Mouse (Mus musculus) gastrocnemius, postnatal 36 days (tissue): ENCODE measurements at regions not wholly inside any gene's neighbourhood (a gene's known extent, or its start where the extent isn't known, plus 50 kb on each side); places are given as distances from the start of the nearest gene placed in this dataset.

Source experiments
- DNase-seq, 2 experiments: peaks; one replicate each; pipeline ENCODE4 v3.0.0; 2022
- intact Hi-C: fragments of 180-260 bp; cut with DNase I; formaldehyde crosslinking; loops from one replicate; pipeline ENCODE4 v1.15.1; 2025

DNA sequence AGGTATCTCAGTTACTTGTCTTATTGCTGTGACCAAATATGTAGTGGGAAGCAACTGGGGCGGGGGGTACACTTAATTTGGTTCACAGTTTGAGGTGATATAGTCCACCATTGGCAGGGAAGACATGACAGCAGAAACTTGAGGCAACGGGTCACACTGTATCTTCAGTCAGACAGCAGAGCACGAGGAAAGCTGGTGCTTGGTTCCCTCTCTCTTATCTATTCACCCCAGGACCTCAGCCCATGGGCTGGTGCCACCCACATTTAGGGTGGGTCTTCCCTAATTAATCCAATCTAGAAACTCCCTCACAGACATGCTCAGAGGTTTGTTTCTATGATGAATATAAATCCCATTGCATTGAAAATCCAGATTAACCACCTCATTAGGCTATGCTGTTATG, 56.5 kb downstream of the Otud1 start:
- no peak for DNase-seq
- intact Hi-C loops: no loop called here

DNA sequence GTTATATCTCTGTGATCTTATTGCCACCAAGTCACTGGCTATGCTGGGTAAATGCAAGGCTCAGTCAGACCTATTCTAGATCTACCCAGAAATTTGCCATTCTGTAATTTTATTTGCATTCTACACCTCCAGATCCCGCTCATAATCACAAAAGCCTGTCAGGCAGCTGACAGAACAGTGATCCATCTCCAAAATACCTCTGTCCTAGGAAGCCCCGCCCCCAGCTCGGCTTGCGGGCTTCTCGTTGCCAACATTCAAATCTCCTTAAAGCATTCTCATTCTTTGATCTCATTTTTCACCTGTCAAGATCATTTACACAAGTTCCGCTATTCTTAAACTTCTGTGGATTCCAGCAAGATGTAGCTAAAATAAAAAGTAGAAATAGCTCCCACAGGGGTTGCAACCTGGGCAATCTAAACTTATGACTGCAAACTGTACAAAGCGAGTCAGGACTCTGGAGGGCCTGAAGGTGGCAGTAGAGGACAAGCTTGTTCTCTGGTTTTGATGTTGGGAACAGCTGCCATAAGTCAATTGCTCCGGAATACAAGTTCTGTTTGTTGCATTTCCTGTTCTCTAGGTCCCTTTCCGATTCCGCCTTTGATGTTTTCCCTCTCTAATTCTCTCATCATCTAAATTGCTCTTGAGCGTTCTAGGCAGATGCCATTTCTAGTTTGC, 58.1 kb downstream of the Otud1 start:
- intact Hi-C loops: loop anchor here (5.0 kb wide), 1 partner anchor 202 kb away; no protein-coding TSS in a partner anchor
- DNase-seq: peak in 1 of 2 experiments; percentile 54

DNA sequence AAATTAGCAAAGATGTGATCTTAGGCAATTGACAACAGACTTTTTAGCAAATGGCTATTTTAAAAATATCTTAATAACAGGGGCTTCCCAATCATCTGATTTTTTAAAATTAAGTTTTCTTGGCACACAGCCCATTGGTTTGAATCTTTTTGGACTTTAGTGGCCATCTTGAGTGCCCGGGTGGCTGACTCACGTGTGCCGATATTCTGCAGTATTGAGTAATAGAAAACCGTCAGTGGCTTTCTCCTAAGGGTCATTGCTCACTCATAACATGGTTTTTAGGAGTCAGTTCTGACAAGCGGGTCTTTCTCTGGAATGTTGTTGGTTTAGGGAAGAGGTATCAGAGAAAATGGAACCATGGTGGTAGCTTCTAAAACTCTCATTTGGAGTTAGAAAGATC, 58.8 kb downstream of the Otud1 start:
- intact Hi-C loops: loop anchor here (5.0 kb wide), 1 partner anchor 201 kb away; no protein-coding TSS in a partner anchor
- DNase-seq: no peak

DNA sequence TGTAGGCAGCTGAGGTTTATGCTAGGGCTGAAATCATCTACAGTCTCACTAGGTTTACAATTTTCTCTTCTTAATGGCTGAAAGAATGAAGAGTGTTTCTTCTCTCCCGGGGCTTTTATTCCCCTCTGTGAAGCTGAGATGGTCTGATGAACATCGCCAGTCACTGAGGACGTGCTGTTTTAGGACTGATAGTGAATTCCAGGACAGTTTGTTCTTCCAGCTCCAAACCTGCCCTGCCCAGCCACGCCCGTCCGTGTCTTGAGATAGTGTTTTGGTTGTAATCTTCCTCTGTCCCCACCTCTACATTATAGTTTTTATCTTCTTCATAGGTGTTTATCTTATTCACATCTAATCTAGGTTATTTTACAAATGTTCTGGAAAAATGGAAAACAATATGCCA, 68.5 kb downstream of the Otud1 start:
- no peak for DNase-seq
- intact Hi-C loops: loop anchor here (2.0 kb wide), 1 partner anchor 199 kb away; no protein-coding TSS in a partner anchor

DNA sequence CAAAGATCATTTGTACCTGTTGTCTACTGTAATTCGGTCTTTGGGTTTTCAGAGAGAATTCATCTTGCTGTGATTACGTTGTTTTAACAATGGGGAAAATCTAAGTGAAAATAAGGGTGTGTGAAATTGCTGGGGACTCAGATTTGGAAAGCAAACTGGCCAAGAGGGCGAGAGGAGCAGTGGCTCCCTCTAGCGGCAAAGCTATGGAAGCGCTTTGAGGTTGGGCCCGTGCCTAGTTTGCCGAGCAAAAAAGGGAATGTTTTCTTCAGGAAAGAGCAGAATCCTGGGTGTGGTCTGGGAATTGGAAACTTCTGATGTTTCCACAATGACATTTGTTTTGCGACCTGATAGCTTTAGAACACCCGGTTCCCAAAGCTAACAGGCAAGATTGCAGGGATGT, 69.4 kb downstream of the Otud1 start:
- intact Hi-C loops: loop anchor here (2.0 kb wide), 1 partner anchor 200 kb away; no protein-coding TSS in a partner anchor
- DNase-seq: peak; percentile 55 to 61

DNA sequence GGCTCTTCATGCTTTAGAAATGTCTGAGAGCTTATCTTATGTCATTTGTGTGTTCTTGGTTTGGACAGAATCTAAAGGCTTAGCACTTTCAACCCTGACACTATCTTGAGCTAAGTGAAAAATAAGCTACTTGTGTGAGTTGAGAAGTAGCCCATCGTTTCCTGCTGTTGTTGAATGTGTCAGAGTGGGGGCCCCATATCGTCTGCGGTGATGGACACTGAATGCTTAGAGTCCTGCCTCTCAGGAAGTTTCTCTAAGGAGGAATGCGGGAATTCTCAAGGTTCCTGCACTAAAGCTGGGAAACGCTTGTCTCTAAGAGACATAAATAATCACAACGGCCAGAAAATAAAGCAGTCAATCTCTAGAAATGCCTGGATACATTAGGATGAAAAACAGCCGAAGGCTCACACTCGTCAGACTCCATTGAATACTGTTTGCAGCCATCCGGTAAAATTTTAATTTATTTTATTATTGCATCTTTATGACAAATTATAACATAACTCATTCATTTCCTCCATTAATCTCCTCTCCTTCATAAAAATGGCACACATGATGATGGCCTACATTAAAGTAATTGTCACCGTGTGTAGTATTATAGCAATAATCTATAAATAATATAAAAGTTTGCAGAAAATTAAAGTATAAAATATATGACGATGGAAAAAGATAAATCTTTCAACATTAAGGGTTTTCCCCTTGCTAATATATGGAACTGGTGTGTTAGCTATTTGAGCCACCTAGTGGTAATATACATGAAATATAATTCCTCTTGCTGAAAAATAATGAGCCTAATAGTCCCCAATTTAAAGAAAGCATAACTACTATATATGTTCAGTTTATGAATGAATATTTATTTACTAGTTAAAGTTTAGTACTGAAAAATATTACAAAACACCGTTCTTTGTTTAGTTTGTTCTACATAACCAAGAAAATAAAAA, 75.6 kb downstream of the Otud1 start:
- intact Hi-C loops: no loop called here
- no peak for DNase-seq

DNA sequence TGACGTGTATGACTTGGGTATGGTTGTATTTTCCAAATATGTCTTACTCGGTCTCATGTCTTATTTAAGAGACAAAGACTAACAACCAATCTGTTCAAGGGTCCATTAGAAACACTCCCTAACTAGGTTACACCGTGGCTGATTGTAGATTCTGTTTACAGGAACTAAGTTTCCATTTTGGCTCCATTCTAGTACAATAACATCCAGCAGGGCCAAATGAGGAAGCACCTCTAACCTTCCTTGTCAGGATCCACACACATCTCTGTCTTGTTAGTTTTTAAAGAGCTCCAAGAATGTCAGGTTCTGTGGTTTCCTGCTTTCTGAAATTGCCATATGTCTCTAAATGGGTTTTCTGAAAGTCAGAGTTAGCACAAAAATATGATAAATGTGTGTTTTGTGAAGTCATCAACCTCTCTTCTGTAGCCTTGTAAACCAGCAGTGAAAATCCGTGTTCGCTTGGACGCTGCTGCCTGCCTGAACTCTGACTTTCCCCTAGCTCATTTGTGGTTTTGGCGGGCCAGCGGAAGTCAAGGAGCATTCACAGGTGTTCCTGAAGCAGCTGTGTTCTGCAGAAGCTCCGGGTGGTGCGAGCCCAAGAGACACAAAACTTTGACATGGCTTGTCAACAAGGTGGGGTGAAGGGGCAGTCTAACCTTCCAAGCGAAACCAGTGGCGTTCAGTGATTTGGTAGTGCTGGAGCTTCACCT, 76.8 kb downstream of the Otud1 start:
- intact Hi-C loops: no loop called here
- DNase-seq: no peak

DNA sequence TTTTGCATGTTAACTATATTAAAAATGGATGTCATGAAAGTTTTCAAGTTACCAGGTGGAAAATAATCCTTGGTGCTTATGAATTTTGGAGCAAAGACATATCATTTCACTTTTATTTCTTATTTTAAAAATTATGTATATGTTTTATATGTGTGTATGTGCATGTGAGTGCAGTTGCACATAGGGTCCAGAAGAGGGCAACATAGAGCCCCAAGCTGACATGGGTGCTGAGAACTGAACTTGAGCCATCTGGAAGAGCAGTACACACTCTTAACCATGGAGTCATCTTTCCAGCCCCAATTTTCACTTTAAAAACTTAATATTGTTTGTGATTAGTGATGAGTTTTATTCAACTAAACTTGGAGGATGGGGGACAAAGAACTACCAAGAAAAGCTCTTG, 84.0 kb downstream of the Otud1 start:
- no peak for DNase-seq
- intact Hi-C loops: no loop called here

DNA sequence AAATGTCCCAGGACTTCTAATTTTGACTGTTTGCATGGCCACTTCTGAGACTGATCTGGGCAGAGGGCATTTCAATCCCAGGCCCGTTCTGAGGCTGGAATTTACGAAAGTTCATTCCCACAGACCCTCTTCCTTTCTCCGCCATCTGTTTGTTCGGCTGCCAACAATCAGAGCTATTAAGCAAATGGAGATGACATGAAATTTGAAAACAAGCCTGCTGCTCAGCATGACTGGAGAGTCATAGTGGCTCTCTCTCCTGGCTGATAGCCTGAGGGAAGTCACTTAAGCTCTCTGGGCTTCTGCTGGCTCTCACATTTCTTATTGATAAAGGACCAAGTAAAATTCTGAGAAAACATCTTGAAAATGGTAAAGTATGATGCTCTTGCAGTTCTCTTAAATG, 85.9 kb downstream of the Otud1 start:
- intact Hi-C loops: no loop called here
- DNase-seq: no peak

DNA sequence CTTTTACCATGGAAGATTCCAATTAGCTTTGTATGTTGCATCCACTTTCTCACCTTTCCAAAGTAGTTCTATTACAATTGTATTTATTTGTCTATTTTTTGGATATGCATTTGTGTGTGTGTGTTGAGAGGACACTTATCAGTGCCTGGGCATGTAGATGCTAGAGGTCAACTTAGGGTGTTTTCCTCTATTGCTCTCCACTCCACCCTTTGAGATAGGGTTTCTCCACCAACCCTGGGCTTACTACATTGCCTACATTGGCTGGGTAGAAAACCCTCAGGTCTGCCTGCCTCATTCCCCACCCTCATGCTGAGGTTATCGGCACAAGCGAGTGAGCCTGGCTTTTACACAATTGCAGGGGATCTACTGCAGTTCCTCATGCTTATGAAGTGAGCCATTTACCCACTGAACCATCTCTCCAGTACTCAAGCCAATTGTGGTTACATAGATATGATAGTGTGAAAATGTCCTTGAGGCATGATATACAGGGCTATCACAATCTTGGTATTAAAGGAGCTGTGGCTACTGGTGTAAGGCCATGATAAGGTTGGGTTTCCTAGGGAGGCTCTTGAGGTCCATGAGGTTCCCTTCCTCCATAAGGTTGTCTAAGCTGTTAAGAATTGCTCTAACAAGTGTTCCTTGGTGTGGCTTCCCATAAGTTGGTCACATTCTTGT, 87.6 kb downstream of the Otud1 start:
- no peak for DNase-seq
- intact Hi-C loops: no loop called here

DNA sequence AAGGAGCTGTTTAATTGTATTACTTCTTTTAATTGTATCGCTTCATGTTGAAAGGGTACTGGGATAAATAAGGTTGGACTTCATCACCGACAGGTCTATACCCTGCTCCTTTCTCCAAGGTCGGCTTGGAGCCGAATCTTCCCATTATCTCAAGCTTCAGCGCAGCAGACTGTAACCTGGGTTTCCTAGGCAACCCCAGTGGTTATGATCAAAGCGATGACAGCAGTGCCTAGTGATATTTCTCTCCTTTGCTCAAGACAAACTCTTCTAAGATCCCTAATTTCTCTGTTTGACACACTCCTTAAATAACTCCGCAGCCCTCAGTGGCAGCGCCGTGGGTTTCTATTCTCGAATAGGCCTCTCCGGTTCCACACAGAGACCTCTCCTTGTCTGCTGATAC, 95.2 kb downstream of the Otud1 start:
- intact Hi-C loops: no loop called here
- no peak for DNase-seq

DNA sequence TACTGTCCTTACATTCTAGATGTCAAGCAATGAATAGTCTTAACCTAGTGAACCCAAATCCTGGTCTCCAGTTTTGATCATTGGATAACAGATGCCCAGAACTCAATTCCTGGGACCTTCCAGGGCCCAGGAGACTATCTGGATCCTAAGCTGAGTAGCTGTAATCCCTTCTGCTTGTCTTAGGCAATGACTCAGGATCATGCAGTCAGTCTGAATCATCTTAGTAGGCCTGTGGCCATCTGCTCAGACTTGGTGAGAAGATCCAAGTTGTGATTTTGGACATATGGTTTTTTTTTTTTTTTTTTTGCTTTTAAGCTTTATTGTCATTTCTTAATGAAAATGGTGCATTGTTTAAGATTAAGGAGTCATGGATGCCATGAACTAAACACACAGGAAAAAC, 95.9 kb downstream of the Otud1 start:
- intact Hi-C loops: no loop called here
- DNase-seq: no peak

DNA sequence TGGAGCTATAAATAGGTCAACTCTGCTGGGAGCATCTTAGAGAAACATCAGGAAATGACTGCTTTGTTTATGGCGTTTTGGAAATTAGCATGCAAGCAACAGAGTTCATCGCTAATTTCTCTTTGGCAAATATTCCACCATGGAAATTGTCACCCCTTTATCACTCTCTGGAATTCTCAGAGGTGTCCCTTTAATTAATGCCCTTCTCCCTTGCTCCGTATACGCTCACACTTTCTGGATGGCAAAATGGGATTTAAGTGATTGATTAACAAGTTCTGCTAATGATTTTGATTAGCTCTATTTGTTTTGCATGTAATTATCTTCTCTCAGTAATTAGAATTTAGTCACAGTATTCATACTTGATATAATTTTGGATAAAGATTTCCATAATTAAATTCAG, 100.4 kb downstream of the Otud1 start:
- DNase-seq: no peak

DNA sequence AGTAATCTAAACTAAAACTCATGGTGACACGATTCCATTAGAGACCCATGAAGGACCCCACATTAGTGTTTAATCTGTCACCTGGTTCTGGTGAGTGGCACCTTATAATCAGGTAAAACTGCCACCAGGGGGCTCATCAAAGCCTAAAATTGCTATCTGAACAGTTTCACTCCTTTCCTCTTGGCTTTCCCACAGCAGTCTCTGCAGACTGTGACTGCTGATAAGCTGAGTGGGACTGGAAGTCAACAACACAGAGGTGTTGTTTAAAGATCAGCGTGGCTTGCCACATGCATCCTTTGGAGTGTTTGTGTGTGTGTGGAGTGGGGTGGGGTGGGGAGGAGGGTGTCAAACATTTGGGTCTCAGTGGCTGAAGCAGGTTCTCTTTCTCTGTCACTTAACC, 101.6 kb downstream of the Otud1 start:
- intact Hi-C loops: no loop called here

More for the DNA sequence above, 100.4 kb downstream of the Otud1 start:
- intact Hi-C loops: no loop called here

DNA sequence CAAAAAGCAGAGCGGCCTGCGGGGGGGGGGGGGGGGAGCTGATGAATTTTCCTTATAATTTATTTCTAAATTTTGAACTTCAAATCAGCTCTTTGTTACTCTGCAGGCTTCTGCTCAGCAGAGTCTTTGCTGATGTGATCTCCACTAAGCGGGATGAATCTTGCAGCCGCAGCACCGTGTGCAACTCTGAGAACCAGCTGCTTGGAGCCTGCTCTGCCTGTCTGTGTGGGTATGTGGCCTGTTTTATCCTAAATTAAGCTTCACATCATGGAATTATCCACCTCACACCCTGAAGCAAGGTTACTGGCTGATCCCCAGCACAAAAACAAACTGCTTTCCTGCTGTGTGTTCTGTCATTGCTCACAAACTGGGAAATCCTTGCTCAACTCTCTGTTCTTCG, 102.0 kb downstream of the Otud1 start:
- no peak for DNase-seq
- intact Hi-C loops: no loop called here

More for the DNA sequence above, 101.6 kb downstream of the Otud1 start:
- no peak for DNase-seq

DNA sequence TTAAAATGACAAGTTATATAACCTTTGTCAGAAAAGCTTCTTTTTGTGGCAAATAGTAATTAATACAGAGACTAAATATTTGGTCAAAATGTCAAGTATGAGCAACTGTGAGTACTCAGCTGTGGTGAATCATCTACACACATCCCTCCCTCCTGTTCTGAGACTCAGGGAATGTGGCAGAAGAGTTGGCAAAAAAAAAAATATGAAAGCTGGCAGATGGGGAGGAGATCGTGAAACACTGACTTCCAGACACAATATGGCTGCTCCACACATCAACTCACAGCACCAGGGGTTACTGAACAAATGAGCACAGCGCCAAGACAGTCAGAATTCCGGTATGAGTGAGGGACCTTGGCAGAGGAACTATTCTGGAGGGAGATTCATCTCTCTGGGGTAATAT, 105.4 kb downstream of the Otud1 start:
- intact Hi-C loops: no loop called here
- no peak for DNase-seq

DNA sequence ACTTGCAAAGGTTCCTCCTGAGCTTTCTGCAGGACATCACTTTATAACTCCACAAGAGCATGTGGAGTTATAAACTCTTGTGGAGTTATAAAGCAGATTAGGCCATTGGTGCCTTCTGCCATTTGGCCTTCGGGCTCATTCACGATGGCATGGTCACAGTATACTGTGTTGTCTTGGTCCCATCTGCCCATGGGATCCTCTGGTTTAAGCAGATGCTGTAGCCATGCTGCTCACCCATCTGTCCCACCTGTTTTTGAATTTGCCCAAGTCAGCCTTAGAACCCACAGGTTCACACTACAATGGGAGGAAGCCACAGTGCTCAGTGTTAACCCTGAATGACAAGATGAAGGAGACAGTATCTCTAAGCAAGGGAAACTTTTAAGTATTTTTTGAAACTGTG, 124.7 kb upstream of the Etl4 start:
- no peak for DNase-seq
- intact Hi-C loops: no loop called here

DNA sequence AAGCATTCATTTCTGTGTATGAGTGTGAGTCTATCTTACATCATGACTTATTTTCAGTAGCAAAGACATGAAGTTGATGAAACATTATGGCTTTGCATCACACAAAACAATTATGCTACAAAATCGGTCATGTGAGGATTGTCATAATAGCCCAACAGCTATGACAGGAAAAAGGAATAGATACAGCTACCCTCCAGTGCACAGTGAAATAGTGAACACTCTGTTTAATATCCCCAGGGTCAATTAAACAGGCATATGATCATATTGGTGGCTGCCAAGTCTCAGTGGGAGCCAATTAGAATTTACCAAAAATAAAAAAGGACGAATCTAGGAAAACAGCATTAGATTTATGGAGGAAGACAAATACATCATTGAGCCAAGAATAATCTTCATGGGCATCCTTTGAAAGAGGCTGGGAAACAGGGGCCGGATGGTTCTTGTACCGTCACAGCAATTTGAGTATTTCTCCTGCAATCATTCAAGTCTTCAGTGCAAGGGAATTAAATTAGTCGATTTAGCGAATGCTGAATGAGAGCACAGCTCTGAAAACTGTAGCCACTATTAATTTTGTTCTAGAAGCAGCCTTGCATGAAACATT, 123.8 kb upstream of the Etl4 start:
- intact Hi-C loops: no loop called here
- no peak for DNase-seq

DNA sequence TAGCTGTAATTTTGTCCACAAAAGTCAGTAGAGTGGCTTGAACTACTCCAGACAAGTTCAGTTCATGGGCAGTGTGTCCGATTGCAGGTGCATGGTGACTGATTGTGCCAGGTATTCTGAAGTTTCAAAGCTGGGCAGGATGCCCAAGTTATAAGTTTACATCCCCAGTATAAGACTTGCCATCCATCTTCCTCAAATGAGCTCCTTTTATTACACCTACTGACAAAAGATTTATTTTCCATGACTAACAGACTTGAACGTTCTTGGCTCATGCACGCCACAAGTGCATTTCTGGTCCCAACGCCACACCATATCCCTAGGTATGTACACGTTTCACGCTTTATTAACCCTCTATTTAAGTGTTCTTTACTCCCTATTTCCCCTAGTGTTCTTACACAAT, 117.4 kb upstream of the Etl4 start:
- DNase-seq: no peak
- intact Hi-C loops: no loop called here

DNA sequence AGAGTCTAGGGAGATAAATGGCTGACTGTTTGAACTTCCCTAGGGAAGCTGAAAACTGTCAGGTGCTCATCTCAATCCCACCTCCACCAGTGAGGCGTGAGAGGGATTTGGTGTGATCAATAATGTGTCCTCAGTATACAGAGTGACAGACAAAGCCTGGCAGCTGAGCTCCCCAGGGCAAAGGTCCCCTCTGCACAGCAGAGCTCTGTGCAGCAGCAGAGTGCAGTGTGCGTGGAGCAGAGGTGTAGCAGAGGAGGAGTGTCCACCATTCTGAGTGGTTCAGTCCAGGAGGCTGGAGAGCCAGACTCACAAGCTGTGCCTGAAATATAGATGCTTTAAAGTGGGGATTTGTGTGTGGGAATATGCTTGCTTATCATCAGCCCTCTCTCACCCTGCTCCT, 112.8 kb upstream of the Etl4 start:
- intact Hi-C loops: no loop called here
- no peak for DNase-seq
